Mouse (Mus musculus) kidney, adult 18-20 months (tissue): ENCODE results near the gene Best3.
"Not testable (repeated sequence)": the region's sequence is repeated elsewhere in the genome, so short reads cannot be mapped to it uniquely, and the experiment has no call there.

Source experiments
- DNase-seq: peaks from one replicate; pipeline ENCODE4 v3.0.0; 2021

Best3 gene

DNA sequence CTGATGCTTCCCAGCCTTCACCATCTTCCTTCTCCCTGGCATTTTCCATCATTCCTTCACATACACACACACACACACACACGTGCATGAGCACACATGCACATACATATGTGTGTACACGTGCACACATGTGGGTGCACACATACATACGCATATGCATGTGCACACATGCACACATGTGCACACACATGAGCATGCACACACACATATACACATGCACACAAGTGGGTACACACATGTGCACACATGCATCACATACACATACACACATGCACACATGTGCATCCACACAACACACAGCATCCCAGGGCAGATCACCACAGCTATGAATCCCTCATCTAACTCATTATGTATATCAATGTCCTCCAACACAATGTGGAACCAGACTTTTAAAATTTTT lies 45.0 kb downstream of the Best3 start:
- DNase-seq = no peak

- DNase-seq = peak; percentile 86
These were observed 47.7 kb downstream of the Best3 start for GRCm38 (mm10) chr10:117033785-117034184.

DNA sequence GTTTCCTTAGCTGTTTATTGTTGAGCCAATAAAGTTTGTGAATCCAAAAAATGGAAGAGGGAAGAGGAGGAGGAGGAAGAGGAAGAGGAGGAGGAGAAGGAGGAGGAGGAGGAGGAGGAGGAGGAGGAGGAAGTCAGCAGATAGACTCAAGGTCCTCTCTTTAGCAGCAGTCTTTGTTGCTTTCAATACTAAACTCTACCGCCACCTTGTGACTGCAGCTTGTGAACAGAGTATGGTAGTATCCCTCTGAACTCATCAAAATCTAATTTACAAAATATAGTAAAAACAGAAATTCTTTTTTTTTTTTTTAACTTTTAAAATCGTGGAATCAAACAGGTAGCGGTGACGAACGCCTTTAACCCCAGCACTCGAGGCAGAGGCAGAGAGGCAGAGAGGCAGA lies 54.2 kb downstream of the Best3 start:
- no peak for DNase-seq

GRCm38 (mm10) chr10:117042295-117042694 lies 56.2 kb downstream of the Best3 start:
- no peak for DNase-seq

GRCm38 (mm10) chr10:117043497-117044166 lies 57.5 kb downstream of the Best3 start:
- not testable (repeated sequence) for DNase-seq

DNA sequence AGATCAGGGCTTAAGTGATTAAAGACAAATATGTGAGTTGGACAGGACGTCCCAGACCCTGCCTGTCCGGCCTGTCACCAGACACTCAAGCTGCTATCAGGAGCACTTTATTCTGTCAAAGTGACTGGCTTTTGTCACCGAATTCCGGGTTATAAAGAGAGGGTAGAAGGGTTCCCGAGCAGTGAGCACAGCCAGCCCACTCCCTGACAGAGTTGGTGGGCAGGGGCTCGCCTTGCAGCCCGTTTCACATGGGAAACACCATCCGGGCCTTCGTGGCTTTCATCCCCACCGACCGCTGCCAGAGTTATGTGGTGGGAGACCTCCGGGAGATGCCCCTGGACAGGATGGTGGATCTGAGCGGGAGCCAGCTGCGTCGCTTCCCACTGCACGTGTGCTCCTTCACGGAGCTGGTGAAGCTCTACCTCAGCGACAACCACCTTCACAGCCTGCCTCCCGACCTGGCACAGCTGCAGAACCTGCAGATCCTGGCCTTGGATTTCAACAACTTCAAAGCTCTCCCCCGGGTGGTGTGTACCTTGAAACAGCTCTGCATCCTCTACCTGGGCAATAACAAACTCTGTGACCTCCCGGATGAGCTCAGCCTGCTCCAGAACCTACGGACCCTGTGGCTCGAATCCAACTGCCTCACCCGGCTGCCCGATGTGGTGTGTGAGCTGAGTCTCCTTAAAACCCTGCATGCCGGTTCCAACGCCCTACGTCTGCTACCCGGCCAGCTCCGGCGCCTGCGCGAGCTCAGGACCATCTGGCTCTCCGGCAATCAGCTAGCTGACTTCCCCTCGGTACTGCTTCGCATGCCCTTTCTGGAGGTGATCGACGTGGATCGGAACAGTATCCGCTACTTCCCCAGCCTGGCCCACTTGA lies 59.3 kb downstream of the Best3 start, which contains the start of gene Lrrc10:
Lrrc10 (plus strand) TSS at position 167 of the 882 bp plus-strand sequence.
- no peak for DNase-seq

- DNase-seq = no peak
These were observed 63.1 kb downstream of the Best3 start for GRCm38 (mm10) chr10:117049253-117049652.

DNA sequence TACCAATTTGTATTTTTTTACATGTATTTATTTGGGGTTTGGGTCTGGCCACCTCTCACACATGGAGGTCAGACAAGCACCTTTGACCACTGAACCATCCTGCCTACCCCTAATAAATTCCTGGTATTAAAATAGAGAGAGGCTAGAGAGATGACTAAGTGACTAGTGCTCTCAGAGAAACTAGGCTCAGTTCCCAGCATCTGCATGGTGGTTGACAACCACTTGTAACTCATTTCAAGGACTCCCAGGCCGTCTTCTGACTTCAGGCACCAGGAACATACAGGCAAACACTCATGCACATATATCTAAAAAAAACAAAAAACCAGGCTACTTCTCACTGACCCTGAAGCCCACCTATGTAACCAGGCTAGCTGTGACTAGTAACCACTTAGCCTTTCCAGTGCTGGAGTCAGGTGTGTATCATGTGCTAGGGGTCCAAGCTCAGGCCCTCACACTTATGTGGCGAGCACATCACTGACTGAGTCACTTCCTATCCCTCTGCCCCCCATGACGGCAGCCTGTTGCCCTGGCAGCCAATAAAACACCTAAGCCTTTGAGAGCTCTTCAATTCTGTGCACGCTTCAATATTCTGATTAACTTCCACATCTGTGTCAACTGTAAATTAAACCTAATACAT lies 64.0 kb downstream of the Best3 start:
- no peak for DNase-seq

DNA sequence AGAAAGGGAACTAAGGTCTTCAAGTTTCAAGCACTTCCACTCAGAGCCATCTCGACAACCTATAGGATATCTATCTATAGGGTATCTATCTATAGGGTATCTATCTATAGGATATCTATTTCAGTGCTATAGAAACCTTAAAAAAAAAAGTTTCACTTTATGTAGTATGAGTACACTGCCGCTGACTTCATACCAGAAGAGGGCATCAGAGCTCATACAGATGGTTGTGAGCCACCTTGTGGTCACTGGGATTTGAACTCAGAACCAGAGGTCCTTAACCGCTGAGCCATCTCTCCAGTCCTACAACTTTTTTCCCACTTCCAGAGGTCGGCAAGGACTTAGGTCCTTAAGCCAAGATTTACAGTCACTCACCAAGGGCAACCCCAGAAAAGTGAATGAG lies 69.6 kb downstream of the Best3 start:
- DNase-seq = no peak

DNA sequence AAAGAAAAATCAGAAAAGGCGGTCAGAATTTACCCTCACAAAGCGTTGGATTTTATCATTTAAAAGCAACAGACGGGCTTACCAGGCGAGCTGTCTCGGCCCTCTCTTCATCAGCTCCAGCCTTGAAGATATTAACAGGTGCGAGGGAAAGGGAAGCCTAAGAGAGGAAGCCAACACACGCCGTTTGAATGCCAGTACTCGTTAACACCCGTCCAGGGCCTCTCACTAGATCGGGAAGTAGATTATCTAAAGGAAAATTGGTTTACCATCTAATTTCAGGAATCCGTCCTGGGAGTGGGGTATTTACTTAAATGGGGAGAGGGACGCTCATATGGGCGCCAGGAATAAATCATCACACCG lies 76.8 kb downstream of the Best3 start:
- no peak for DNase-seq

GRCm38 (mm10) chr10:117063254-117064021 lies 77.3 kb downstream of the Best3 start, which contains the start of gene Cct2:
Gene Cct2 (minus strand): TSS chr10:117063814.
- DNase-seq = peak; percentile 92

DNA sequence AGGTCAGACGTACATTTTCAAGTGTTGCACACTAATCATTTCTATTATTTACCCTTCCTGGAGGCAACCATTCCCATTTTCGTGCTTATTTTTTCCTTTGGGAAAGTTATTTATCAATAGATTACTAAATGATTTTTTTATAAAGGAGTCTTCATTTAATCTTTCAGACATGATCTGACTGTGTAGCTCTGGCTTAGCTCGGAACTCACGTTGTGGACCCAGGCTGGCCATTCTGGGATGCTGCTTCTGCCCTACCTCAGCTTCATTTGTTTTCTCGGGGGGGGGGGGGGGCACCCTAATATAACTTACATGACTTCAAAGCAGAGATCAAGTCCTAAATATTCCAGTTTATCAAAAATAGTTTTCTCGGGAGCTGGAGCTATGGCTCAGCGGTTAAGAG lies 78.0 kb downstream of the Best3 start:
- no peak for DNase-seq

GRCm38 (mm10) chr10:117069109-117069508 lies 83.0 kb downstream of the Best3 start:
- no peak for DNase-seq

- no peak for DNase-seq
These were observed 86.2 kb downstream of the Best3 start for GRCm38 (mm10) chr10:117072191-117072888.

- DNase-seq = no peak
These were observed 87.1 kb downstream of the Best3 start for GRCm38 (mm10) chr10:117073176-117073575.
